Mouse (Mus musculus) right cerebral cortex, postnatal 10 days (tissue): ENCODE measurements around the gene Psd4.

ENCODE experiments used
- DNase-seq, 2 experiments: peaks; one replicate each; pipeline ENCODE4 v3.0.0; 2021; ENCODE audit warnings: low spot score in 2 of 2

Psd4 gene

DNA sequence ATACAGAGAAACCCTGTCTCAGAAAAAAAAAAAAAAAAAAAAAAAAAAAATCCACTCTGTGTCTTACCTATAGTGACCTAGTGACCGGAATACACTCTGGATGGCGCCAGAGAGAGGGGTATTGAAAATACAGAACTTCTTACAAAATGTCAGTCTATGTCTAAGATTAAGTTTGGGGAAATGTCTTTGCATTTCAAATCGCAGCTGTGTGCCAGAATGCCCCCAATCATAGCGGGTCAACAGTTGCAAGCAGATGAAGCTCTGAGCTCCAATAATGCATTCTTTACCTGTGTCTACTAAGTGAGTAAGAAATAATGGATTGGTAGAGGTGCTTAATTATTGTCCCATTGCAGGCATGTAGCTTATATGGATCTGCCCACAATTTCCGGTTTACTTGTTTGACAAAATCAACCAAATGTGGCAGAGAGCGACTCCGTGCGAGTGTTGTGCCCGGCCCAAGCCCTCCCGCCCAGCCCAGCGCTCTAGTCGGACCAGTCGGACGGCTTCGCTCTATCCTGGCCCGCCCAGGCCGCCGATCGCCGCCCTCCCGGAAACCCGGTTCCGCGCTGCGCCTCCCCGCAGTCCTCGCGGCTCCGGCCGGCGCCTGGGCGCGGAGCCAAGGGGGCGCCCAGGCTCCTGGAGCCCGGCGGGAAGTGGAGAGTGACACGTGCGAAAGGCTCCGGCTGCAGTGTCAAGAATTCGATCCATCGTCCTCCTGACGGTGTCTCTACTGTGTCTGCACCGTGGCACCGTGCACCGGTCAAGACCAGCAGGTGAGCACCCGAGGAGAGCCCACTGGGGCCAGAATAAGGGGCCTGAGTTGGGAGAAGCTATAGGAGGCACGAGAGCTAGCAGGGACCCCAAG lies at the start of gene Psd4:
TSS of gene Psd4 (plus strand) at position 551 of the 865 bp plus-strand sequence.
- DNase-seq: peak; percentile 49

DNA sequence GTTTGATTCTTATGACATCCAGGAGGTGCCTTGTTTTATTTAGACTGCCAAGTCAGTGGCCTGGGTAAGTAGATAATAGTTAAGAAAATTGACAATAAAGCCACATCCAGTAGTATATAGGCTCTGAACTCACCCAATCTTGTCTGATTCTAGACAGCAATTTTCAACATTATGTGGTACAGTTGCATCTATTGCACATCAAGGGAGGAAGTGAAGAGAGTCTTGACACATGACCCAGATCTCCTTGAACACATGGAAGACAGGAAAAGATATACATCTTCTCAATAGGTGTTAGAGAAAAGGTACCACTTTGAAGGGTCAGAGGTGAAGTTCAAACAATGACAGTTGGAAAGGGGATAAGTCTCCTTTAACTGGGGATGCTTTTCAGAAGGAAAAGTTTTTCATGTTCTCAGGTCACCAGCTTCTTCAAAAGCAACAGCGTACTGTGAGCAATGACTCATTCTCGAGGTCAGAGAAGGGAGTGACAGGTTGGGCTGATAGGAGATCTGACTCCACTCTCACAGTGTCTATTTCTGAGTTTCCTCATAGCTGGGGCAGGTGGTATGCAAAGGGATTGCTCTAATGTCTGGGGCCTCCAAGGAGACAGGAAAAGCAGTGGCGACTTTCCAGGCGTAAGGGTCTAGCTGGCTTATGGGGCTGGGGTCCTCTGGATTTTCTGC lies 49.3 kb upstream of the Psd4 start:
- no peak for DNase-seq

DNA sequence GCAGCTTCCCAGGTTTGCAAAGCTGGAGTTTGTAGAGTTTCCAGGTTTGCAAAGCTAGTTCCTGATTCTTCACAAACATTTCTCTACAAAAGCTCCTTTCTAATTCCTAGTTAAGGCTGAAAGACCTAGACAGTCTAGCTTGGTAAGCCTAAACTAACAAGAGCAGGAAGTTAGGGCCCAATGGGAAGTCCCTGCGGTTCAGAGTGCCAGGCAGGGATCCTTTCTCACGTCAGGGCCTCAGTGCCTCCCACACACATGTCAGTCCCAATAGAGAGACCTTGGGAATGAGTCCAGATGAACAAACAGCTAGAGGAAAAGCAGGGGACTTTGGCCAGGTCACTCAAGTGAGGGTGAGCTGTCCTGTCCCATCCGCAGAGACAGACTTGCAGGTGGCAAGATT lies 32.0 kb upstream of the Psd4 start:
- DNase-seq: no peak

DNA sequence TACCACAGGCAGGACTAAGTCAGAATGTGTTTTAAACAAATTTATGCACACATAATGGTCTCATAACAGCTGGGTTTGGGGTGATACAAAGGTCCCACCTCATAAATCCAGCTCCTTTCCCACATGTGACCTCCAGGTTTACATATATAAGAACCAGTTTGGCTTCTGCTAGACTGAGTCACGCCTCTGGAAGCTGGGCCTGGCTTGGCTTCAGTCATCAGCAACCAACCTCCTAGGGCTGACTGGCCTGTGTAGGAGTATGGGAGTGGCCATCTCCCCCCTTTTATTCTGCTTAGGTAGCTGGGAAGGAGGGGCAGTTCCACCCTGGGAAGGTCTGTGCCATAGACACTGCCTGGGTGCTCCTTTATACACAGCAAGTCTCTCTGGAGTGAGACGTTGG lies 30.8 kb upstream of the Psd4 start, which contains the start of gene Il1rn:
TSS of gene Il1rn (plus strand) at position 309 of the 400 bp plus-strand sequence.
- no peak for DNase-seq

- no peak for DNase-seq
Measured at GRCm38 (mm10) chr2:24341395-24341885, 25.9 kb upstream of the Psd4 start.

DNA sequence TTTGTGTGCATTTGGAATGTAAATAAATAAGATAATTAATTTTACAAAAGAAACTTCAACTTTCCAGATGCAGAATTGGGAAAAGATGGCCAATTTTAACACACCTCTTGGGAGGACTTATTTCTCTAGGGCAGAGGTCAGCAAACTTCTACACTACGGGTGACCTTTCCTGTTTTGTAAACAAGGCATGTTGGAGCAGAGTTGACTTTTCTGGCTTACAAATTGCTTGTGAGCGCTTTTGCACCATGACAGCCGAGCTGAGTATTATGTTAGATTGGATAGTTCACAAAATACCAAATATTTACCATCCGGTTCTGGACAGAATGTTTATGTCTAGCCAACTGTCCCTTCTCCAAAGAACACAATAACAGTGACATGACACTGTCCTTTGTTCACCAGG lies 22.8 kb upstream of the Psd4 start:
- DNase-seq: no peak

GRCm38 (mm10) chr2:24345056-24345455 lies 22.3 kb upstream of the Psd4 start:
- no peak for DNase-seq

- DNase-seq: no peak
Measured at GRCm38 (mm10) chr2:24347926-24348325, 19.5 kb upstream of the Psd4 start.

- no peak for DNase-seq
Measured at GRCm38 (mm10) chr2:24351159-24351558, 16.2 kb upstream of the Psd4 start.

DNA sequence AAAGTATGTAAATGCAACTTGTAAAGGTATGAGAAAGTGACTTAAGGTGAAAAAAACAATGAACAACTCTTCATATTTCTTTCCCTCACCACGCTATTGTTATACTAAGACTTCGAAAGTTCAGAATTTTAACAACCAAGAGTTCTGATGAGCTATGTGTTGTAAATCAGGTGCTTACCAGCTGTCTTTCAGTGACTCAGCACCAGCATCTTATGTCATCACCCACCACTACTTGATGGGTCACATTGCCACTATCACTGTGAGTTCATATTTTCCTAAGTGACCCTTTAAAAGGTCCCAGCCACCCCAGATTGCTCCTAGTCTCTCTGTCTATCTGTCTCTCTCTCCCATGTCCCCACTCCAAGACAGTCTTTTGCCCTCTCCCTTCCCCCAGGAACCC lies 14.3 kb upstream of the Psd4 start:
- DNase-seq: no peak

GRCm38 (mm10) chr2:24357642-24358041 lies 9.7 kb upstream of the Psd4 start:
- peak in 1 of 2 experiments; percentile 49 for DNase-seq

DNA sequence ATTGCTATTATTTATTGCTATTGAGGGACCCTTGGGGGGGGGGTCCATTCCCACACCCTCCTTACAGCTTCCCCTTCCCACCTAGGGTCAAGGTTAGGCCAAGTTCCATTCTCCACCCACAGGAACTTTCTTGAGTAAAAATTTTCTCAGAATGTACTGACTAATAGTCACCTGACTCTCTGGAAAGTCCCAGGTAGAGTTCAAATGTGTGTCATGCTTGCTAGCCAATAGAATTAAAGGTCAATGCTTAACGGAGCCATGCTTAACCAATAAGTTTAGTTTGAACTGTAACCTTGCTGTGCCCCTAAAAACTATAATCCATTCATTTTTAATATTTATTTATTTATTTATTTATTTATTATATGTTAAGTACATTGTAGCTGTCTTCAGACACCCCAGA lies 8.0 kb upstream of the Psd4 start:
- no peak for DNase-seq

DNA sequence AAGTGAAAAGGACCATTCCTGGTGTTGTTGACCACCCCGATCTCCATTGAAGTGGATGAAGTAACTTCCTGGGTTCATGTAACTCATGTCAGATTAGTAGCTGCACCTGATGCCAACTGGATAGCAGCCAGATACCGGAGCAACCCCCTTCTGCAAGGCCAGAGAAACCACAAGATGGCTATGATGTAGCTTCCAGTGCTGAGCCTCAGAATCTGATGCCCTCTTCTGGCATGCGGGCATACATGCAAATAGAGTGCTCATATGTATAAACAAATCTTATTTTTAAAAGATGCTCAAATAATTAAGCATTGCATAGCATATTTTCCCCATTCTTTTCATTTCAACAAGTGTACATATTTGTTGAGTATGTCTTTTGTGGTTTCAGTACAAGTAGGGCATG lies 3.6 kb upstream of the Psd4 start:
- no peak for DNase-seq

DNA sequence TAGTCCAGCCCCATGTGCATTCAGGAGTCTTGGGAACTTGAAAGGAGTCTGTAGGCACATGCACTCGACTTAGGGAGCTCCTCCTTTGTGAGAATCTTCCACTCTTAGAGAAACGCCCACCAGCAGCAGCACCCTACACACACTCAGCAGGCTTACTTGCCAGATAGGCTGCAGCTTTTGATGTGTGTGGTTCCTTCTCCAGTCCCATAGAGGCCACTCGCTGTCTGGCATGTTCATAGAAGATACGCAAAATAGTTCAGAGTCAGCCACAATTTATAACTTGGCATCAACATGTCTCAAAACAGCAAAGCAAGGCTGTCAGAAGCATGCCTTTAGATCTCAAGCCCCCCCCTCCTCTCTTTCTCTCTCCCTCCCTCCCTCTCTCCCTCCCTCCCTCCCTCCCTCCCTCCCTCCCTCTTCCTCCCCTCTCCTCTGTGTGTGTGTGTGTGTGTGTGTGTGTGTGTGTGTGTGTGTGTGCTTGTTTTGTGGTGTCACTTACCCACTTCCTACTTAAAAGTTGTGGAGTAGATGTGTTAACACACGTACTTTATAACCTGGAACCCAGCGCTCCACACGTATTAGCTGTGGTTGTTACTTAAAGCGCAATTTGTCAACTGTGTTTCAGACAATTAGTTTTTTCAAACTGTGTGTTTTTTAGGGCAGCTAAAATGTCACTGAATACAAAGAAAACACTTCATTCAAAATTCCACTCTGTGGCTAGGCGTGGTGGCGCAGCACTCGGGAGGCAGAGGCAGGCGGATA lies 985 bp upstream of the Psd4 start:
- DNase-seq: no peak

DNA sequence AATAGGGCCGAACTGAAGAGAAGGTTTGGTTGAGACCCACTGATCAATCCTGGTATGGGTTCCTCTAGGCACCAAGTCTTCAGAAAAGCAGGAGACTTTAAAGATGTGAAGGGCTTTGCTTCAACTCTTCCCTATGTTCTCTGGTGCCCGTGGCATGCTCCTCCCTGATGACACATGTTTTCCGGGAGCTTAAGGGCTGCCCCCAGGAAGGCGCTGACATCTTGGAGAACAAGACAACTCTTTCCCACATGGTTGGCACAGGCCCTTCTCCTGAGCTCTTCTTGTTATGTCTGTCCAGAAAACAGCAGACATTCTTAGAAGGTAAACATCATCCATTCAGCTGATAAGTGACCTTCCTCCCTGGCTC lies 498 bp downstream of the Psd4 start:
- no peak for DNase-seq

- DNase-seq: no peak
Measured at GRCm38 (mm10) chr2:24378747-24379450, 11.5 kb downstream of the Psd4 start.

- DNase-seq: no peak
Measured at GRCm38 (mm10) chr2:24382456-24383230, 15.3 kb downstream of the Psd4 start.

- no peak for DNase-seq
Measured at GRCm38 (mm10) chr2:24383636-24384035, 16.3 kb downstream of the Psd4 start.

- no peak for DNase-seq
Measured at GRCm38 (mm10) chr2:24384393-24384792, 17.0 kb downstream of the Psd4 start.

DNA sequence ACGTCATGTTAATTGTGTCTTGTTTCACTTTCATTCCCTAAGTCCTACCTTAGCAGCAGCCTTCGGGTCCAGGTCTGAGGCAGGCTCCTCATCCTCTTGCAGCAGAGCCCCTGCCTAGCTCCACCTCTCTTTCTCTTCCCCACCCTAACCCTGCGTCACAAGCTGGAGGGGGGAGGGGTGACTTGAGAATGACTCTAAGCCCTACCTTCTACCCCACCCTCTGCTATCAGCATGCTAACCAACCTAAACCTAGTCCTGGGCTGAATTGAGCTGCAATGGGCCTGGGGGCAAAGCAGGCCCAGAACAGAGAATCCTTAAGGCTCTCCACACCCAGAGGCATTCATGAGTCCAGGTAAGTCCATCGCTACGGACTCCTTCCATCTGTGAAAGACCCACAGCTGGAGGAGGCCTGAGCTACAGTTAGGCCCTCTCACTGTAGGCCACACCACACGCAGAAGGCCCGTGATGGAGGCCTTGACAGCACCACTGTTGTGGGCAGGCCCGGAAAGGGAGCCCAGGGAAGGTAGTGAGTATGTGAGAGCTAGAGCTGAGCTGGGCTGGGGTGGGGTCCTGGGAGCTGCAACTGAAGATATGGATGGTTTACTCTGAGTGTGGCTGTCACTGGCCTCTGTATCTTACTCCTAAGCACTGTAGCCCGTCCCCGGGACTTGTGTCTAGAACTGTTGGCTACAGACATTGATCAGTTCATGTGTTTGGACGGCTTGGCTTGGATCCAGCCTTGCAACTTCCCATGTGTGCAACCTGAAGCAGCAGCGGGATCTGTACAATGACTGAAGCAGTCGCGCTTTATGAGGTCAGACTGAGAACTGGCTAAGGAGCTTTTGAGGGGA lies 18.0 kb downstream of the Psd4 start:
- DNase-seq: no peak
